In genomic region chr13:16498052-16498451, GRCm38 (mm10) we compare ENCODE assay signal across 16 mouse cellular contexts.
A peak's percentile ranks its signal among the peaks of the same experiment; 100 is the strongest.
DNase-seq lines count a peak whose midpoint lies in the region; TF ChIP-seq lines count a peak whose summit lies in the region.
"Had no signal": no experiment of that assay in that cellular context is flagged by ENCODE, and none has a peak within 500 bp of the region (broad histone marks: within the 10 kb centered on the region; RNA-seq: fewer than 3 reads in every experiment).

No protein-coding gene starts in this region.

- 67% methylated on average over 1 of the region's 1 CpGs for WGBS in hindbrain, embryonic 10.5 days

- DNase-seq in CH12.LX (ENCODE audit: extremely low read depth) = peak; percentile 68
- DNase-seq in hindbrain, embryonic 10.5 days (ENCODE audit: low spot score) = no peak
- DNase-seq: adrenal gland, adult 2 months; adrenal gland, adult 8-10 months; adrenal gland, postnatal 10 days; adrenal gland, postnatal 14 days; adrenal gland, postnatal 25 days; adrenal gland, postnatal 36 days; B cell, adult 2 months; cerebellum, adult 11 months; cerebellum, adult 11-12 months; cerebellum, adult 18-20 months; cerebellum, adult 2 months; cerebellum, adult 8-10 months had no signal

- no peak overlapping the region for H3K9ac ChIP-seq in CH12.LX (ENCODE audit: insufficient read depth, low read depth)

- TF ChIP-seq POLR2A in CH12.LX (IDR thresholded peaks at IDR 0.05; ENCODE audit: low read depth, low read length) = no peak

- H3K4me2 ChIP-seq in CH12.LX (ENCODE audit: insufficient read depth, low read depth, poor library complexity, severe bottlenecking) = no peak overlapping the region

- no peak for TF ChIP-seq RAD21 in CH12.LX (IDR thresholded peaks at IDR 0.05; ENCODE audit: low read depth, low read length)

- H3K27me3 ChIP-seq in CH12.LX (replicated peaks) = no peaks in the 10 kb centered on the region
- H3K27me3 ChIP-seq in hindbrain, embryonic 10.5 days (ENCODE audit: insufficient read depth, poor library complexity, severe bottlenecking) = no peaks in the 10 kb centered on the region
- H3K27me3 ChIP-seq: Patski had no signal

- H3K4me1 ChIP-seq in CH12.LX (ENCODE audit: control insufficient read depth in 1 of 2, insufficient read depth in 2 of 2) = peaks cover 0 to 12% of the 10 kb centered on the region in 2 experiments; a peak in 2 of 4 replicates
- no peaks in the 10 kb centered on the region for H3K4me1 ChIP-seq in hindbrain, embryonic 10.5 days (replicated peaks)

- no peaks in the 10 kb centered on the region for H3K36me3 ChIP-seq in CH12.LX (replicated peaks in 1 of 2; ENCODE audit: control insufficient read depth in 1 of 2, insufficient read depth in 1 of 2, low read length in 1 of 2)
- H3K36me3 ChIP-seq in hindbrain, embryonic 10.5 days = no peaks in the 10 kb centered on the region
- H3K36me3 ChIP-seq: G1E had no signal

- peak; percentile 65 for TF ChIP-seq EP300 in CH12.LX (IDR thresholded peaks at IDR 0.05; ENCODE audit: low read length)

- no peaks in the 10 kb centered on the region for H3K9me3 ChIP-seq in CH12.LX (replicated peaks; ENCODE audit: low read length)
- peaks cover 3% of the 10 kb centered on the region; the same call in 1 of the 2 replicates for H3K9me3 ChIP-seq in hindbrain, embryonic 10.5 days
- H3K9me3 ChIP-seq: G1E had no signal

- no peaks in the 10 kb centered on the region for H3K79me2 ChIP-seq in CH12.LX (replicated peaks; ENCODE audit: control insufficient read depth, extremely low read depth, insufficient read depth, poor library complexity, severe bottlenecking)

- in situ Hi-C loops in CH12.LX (cut with MboI; ENCODE audit: low pct_ligation_motif_present, low pct_unique_long_range_greater_than_20kb, low sequenced_read_pairs) = loop anchor here (25.0 kb wide), 1 partner anchor 486 kb away; the partner anchor contains the start of gene Inhba

- dilution Hi-C loops in CH12.LX (cut with MboI; ENCODE audit: extremely low pct_ligation_motif_present, extremely low pct_unique_long_range_greater_than_20kb, low sequenced_read_pairs) = no loop called here

- no peak overlapping the region for H3K4me3 ChIP-seq in CH12.LX (replicated peaks in 1 of 3; ENCODE audit: low read depth in 2 of 3, low read length in 2 of 3, poor library complexity in 1 of 3)
- no peak overlapping the region for H3K4me3 ChIP-seq in hindbrain, embryonic 10.5 days

- H3K27ac ChIP-seq in CH12.LX (ENCODE audit: insufficient read depth, low read depth) = peak overlapping the region; percentile 31; the same call in 1 of the 2 replicates
- H3K27ac ChIP-seq in hindbrain, embryonic 10.5 days = no peak overlapping the region

- TF ChIP-seq CTCF in CH12.LX (conservative IDR thresholded peaks at IDR 0.05 in 1 of 2, IDR thresholded peaks at IDR 0.05 in 1 of 2; ENCODE audit: low read depth in 2 of 2, low read length in 2 of 2) = no peak

TF ChIP-seq in CH12.LX, 34 proteins besides CTCF, POLR2A, EP300 and RAD21:
- TF ChIP-seq MEF2A (IDR thresholded peaks at IDR 0.05; ENCODE audit: borderline replicate concordance, low read depth, low read length) (0 out of 2 replicates have a peak, but pooled peaks have one; percentile 15), TBP (conservative IDR thresholded peaks at IDR 0.05; ENCODE audit: low read depth, low read length) (no peak), MYC (IDR thresholded peaks at IDR 0.05; ENCODE audit: low read depth, low read length) (0 out of 2 replicates have a peak, but pooled peaks have one; percentile 33), BHLHE40 (IDR thresholded peaks at IDR 0.05; ENCODE audit: low read depth, low read length) (peak; percentile 55; the same call in 1 of the 2 replicates), E2F4 (IDR thresholded peaks at IDR 0.05; ENCODE audit: insufficient replicate concordance, low read depth, low read length) (no peak), USF1 (IDR thresholded peaks at IDR 0.05; ENCODE audit: low read depth, low read length) (no peak), RCOR1 (conservative IDR thresholded peaks at IDR 0.05; ENCODE audit: low read depth, low read length) (no peak), ETS1 (conservative IDR thresholded peaks at IDR 0.05; ENCODE audit: low read depth, low read length) (peak; percentile 27; the same call in 1 of the 2 replicates), IRF4 (IDR thresholded peaks at IDR 0.05; ENCODE audit: low read depth, low read length) (peak; percentile 48; the same call in 1 of the 2 replicates), GABPA (IDR thresholded peaks at IDR 0.05; ENCODE audit: insufficient replicate concordance, low read depth, low read length) (no peak), MAZ (IDR thresholded peaks at IDR 0.05; ENCODE audit: low read depth, low read length) (peak; percentile 34; the same call in 1 of the 2 replicates)
